Mouse (Mus musculus) A20 (cell line): ENCODE results near the gene A730015C16Rik.

Source experiments
- DNase-seq: peaks from one replicate; pipeline ENCODE4 v3.0.0-alpha.2; 2011; ENCODE audit warnings: low read depth, low spot score

The A730015C16Rik gene

GRCm38 (mm10) chr4:108830698-108831097 is 17.7 kb downstream of the A730015C16Rik start:
- no peak for DNase-seq

- peak; percentile 27 for DNase-seq
Measured at GRCm38 (mm10) chr4:108826643-108827042, 21.8 kb downstream of the A730015C16Rik start.

GRCm38 (mm10) chr4:108826096-108826495 is 22.3 kb downstream of the A730015C16Rik start:
- no peak for DNase-seq

GRCm38 (mm10) chr4:108825677-108826076 is 22.7 kb downstream of the A730015C16Rik start:
- DNase-seq = no peak

- DNase-seq = no peak
Measured at GRCm38 (mm10) chr4:108811550-108811949, 36.9 kb downstream of the A730015C16Rik start.

GRCm38 (mm10) chr4:108811142-108811541 is 37.3 kb downstream of the A730015C16Rik start:
- DNase-seq = no peak

GRCm38 (mm10) chr4:108803535-108803934 is 44.9 kb downstream of the A730015C16Rik start:
- no peak for DNase-seq

GRCm38 (mm10) chr4:108798083-108798830 is 50.2 kb downstream of the A730015C16Rik start:
- DNase-seq = peak; percentile 47
